Mouse (Mus musculus): Measurements from ENCODE around the gene Ppil1. TPM values are rescaled to one million over a fixed set of nuclear protein-coding genes. Genes with fewer than 3 reads are reported as not detected.

Gene Ppil1
- total and polyA plus RNA-seq, 3 experiments: 115 to 135 (median 122) TPM

- no peaks in the 10 kb centered on the region for H3K79me2 ChIP-seq (ENCODE audit: control insufficient read depth, insufficient read depth, low read length, poor library complexity)
- no peak for DNase-seq (ENCODE audit: low read depth, low spot score)
- no peaks in the 10 kb centered on the region for H3K4me1 ChIP-seq (ENCODE audit: control insufficient read depth in 1 of 2, insufficient read depth in 2 of 2, low read length in 2 of 2)
- no peaks in the 10 kb centered on the region for H3K9me3 ChIP-seq (replicated peaks; ENCODE audit: insufficient read depth, low read length)
- H3K27ac ChIP-seq (ENCODE audit: control insufficient read depth, low read depth, low read length): no peak overlapping the region
- H3K27me3 ChIP-seq (ENCODE audit: control insufficient read depth in 1 of 2, insufficient read depth in 2 of 2, low read length in 2 of 2): peaks cover 17 to 22% of the 10 kb centered on the region in 2 experiments
- H3K4me3 ChIP-seq (ENCODE audit: control insufficient read depth in 1 of 2, insufficient read depth in 1 of 2, low read depth in 2 of 2, low read length in 2 of 2): no peak overlapping the region
- TF ChIP-seq MXI1 (IDR thresholded peaks at IDR 0.05; ENCODE audit: low read depth, low read length) (no peak), MYB (IDR thresholded peaks at IDR 0.05; ENCODE audit: low read depth, low read length) (no peak), TCF12 (IDR thresholded peaks at IDR 0.05; ENCODE audit: low read depth, low read length) (no peak), TAL1 (IDR thresholded peaks at IDR 0.05; ENCODE audit: low read length) (no peak), NELFE (IDR thresholded peaks at IDR 0.05; ENCODE audit: low read depth, low read length) (no peak), USF1 (IDR thresholded peaks at IDR 0.05; ENCODE audit: low read depth, low read length) (no peak), RCOR1 (IDR thresholded peaks at IDR 0.05; ENCODE audit: low read depth, low read length) (no peak), USF2 (IDR thresholded peaks at IDR 0.05; ENCODE audit: borderline replicate concordance in 1 of 2, insufficient read depth in 1 of 2, low read depth in 1 of 2, low read length in 2 of 2) (no peak), E2F4 (IDR thresholded peaks at IDR 0.05; ENCODE audit: borderline replicate concordance, low read depth, low read length) (no peak)
- no peak overlapping the region for H3K9ac ChIP-seq (ENCODE audit: control insufficient read depth, low read depth, low read length, poor library complexity, severe bottlenecking)
- no peaks in the 10 kb centered on the region for H3K36me3 ChIP-seq (ENCODE audit: control insufficient read depth in 1 of 2, insufficient read depth in 2 of 2, low read length in 2 of 2)
Measured at GRCm38 (mm10) chr17:29218017-29218416, 46.0 kb downstream of the Ppil1 start.

GRCm38 (mm10) chr17:29216078-29216477 is 47.9 kb downstream of the Ppil1 start:
- Histone ChIP-seq H3K27me3 (ENCODE audit: control insufficient read depth in 1 of 2, insufficient read depth in 2 of 2, low read length in 2 of 2) (peaks cover 12 to 15% of the 10 kb centered on the region in 2 experiments), H3K27ac (ENCODE audit: control insufficient read depth, low read depth, low read length) (no peak overlapping the region), H3K79me2 (ENCODE audit: control insufficient read depth, insufficient read depth, low read length, poor library complexity) (no peaks in the 10 kb centered on the region), H3K9ac (ENCODE audit: control insufficient read depth, low read depth, low read length, poor library complexity, severe bottlenecking) (no peak overlapping the region), H3K4me1 (ENCODE audit: control insufficient read depth in 1 of 2, insufficient read depth in 2 of 2, low read length in 2 of 2) (no peaks in the 10 kb centered on the region), H3K9me3 (replicated peaks; ENCODE audit: insufficient read depth, low read length) (no peaks in the 10 kb centered on the region), H3K36me3 (ENCODE audit: control insufficient read depth in 1 of 2, insufficient read depth in 2 of 2, low read length in 2 of 2) (no peaks in the 10 kb centered on the region), H3K4me3 (ENCODE audit: control insufficient read depth in 1 of 2, insufficient read depth in 1 of 2, low read depth in 2 of 2, low read length in 2 of 2) (no peak overlapping the region)
- DNase-seq (ENCODE audit: low read depth, low spot score): no peak
- no peak for TF ChIP-seq NELFE (IDR thresholded peaks at IDR 0.05; ENCODE audit: low read depth, low read length)
- TF ChIP-seq ZC3H11A (IDR thresholded peaks at IDR 0.05; ENCODE audit: low read depth, low read length): no peak
- TF ChIP-seq ETS1 (IDR thresholded peaks at IDR 0.05; ENCODE audit: low read depth, low read length): no peak
- no peak for TF ChIP-seq KAT2A (conservative IDR thresholded peaks at IDR 0.05; ENCODE audit: low read depth, low read length)
- TF ChIP-seq GATA1 (IDR thresholded peaks at IDR 0.05; ENCODE audit: low read depth, low read length): no peak
- TF ChIP-seq USF1 (IDR thresholded peaks at IDR 0.05; ENCODE audit: low read depth, low read length): no peak
- no peak for TF ChIP-seq SMC3 (IDR thresholded peaks at IDR 0.05; ENCODE audit: low read depth, low read length)
- TF ChIP-seq POLR2AphosphoS2 (IDR thresholded peaks at IDR 0.05; ENCODE audit: low read length): no peak
- no peak for TF ChIP-seq SIN3A (IDR thresholded peaks at IDR 0.05; ENCODE audit: low read length)

Measured in MEL (cell line).